Mouse (Mus musculus) heart, postnatal 36 days (tissue): ENCODE data around the gene Krtap5-4. TPM values are rescaled to one million over a fixed set of nuclear protein-coding genes. Genes with fewer than 3 reads are reported as not detected.

Experiments used
- total RNA-seq, 2 experiments: library from RNA; stranded (reverse); gene quantifications; 2 replicates each; pipeline ENCODE4 v1.2.3; 2021

Gene Krtap5-4
- total RNA-seq, 2 experiments from 2014 or later: not detected

Other genes starting within 250 kb of the Krtap5-4 start
- 10 to 100 TPM; 43.6 to 43.8 TPM for gene Mob2, start 242.5 kb upstream of the Krtap5-4 start, total RNA-seq
- 10 to 100 TPM; 33.2 to 46.2 TPM for gene Dusp8, start 207.7 kb upstream of the Krtap5-4 start, total RNA-seq
- not detected for gene Gm45618, start 182.8 kb upstream of the Krtap5-4 start, total RNA-seq
- not detected for gene Gm39115, start 167.5 kb upstream of the Krtap5-4 start, total RNA-seq
- gene Gm45337, start 158.9 kb upstream of the Krtap5-4 start, total RNA-seq: not detected
- gene Gm29735, start 146.4 kb upstream of the Krtap5-4 start, total RNA-seq: not detected
- not detected for gene Gm4553, start 137.8 kb upstream of the Krtap5-4 start, total RNA-seq
- gene Krtap5-2, start 127.5 kb upstream of the Krtap5-4 start, total RNA-seq: not detected
- gene Gm10153, start 113.2 kb upstream of the Krtap5-4 start, total RNA-seq: not detected
- not detected for gene Krtap5-3, start 102.2 kb upstream of the Krtap5-4 start, total RNA-seq
- not detected for gene Gm7579, start 91.7 kb upstream of the Krtap5-4 start, total RNA-seq
- gene Krtap5-5, start 73.6 kb upstream of the Krtap5-4 start, total RNA-seq: not detected
- not detected for gene Gm40460, start 62.5 kb upstream of the Krtap5-4 start, total RNA-seq
- not detected for gene Gm2431, start 45.2 kb upstream of the Krtap5-4 start, total RNA-seq
- not detected for gene Gm4559, start 29.2 kb upstream of the Krtap5-4 start, total RNA-seq
- not detected for gene Krtap5-1, start 6.4 kb upstream of the Krtap5-4 start, total RNA-seq
- 1 to 10 TPM; 1.8 to 2.0 TPM for gene Ifitm10, start 70.2 kb downstream of the Krtap5-4 start, total RNA-seq
- 1 to 10 TPM in 1 of 2 experiments, under 1 TPM in 1; 0.72 to 8.2 TPM for gene Gm49369, start 79.1 kb downstream of the Krtap5-4 start, total RNA-seq
- gene Ctsd, start 84.5 kb downstream of the Krtap5-4 start, total RNA-seq: 100 to 1,000 TPM; 830 to 843 TPM
- not detected for gene Syt8, start 131.3 kb downstream of the Krtap5-4 start, total RNA-seq
- 1 to 10 TPM; 1.6 to 3.4 TPM for gene Tnni2, start 138.3 kb downstream of the Krtap5-4 start, total RNA-seq
- gene Lsp1, start 157.3 kb downstream of the Krtap5-4 start, total RNA-seq: 10 to 100 TPM; 31.7 to 40.4 TPM
- gene Tnnt3, start 195.3 kb downstream of the Krtap5-4 start, total RNA-seq: under 1 TPM; 0.61 to 0.68 TPM
- gene Mrpl23, start 229.1 kb downstream of the Krtap5-4 start, total RNA-seq: 10 to 100 TPM; 12.8 to 13.1 TPM